Mouse (Mus musculus) liver, embryonic 14.5 days (tissue): ENCODE data around the gene Gatad2b. TPM values are rescaled to one million over a fixed set of nuclear protein-coding genes. Genes with fewer than 3 reads are reported as not detected.

Experiments
- ATAC-seq: fragments of 200-750 bp; cut with Nextera tagmentation; 2 replicates; pipeline ENCODE4 v1.8.0; 2017; ENCODE audit warnings: moderate number of reproducible peaks, mild to moderate bottlenecking, moderate library complexity; ENCODE audit not compliant: insufficient read depth
- DNase-seq, 3 experiments: peaks; one replicate each; pipeline ENCODE4 v3.0.0-alpha.2; 2012 to 2013; ENCODE audit warnings: low read depth in 3 of 3, low spot score in 3 of 3
- H3K27ac ChIP-seq: fragments of 300-500 bp; sonication (generic); 2 replicates; pipeline ENCODE4 v1.5.1; 2014; ENCODE audit warnings: moderate library complexity, mild to moderate bottlenecking, control low read depth, inconsistent platforms
- H3K27me3 ChIP-seq: fragments of 300-500 bp; sonication (generic); 2 replicates; pipeline ENCODE4 v1.6.1; 2014; ENCODE audit warnings: mild to moderate bottlenecking, low read length, moderate library complexity; ENCODE audit not compliant: control insufficient read depth, insufficient read depth
- H3K36me3 ChIP-seq: fragments of 300-500 bp; sonication (generic); replicated peaks from 2 replicates; pipeline ENCODE4 v1.6.1; 2014; ENCODE audit warnings: low read depth; ENCODE audit not compliant: control insufficient read depth, insufficient read depth
- H3K4me1 ChIP-seq, 2 experiments: fragments of 200-500 bp in 1 of 2; fragments of 300-500 bp in 1 of 2; sonication (generic) in 1 of 2; replicated peaks; 2 replicates each; pipeline ENCODE4 v1.6.1; 2012 to 2014; ENCODE audit warnings: antibody characterized with exemption in 1 of 2, inconsistent platforms in 1 of 2, low read length in 1 of 2; ENCODE audit not compliant: control insufficient read depth in 2 of 2, insufficient read depth in 2 of 2
- H3K4me2 ChIP-seq: fragments of 300-500 bp; sonication (generic); 2 replicates; pipeline ENCODE4 v1.6.1; 2014; ENCODE audit warnings: low read depth, mild to moderate bottlenecking, control low read depth, moderate library complexity
- H3K4me3 ChIP-seq, 2 experiments: fragments of 200-500 bp in 1 of 2; fragments of 300-500 bp in 1 of 2; sonication (generic) in 1 of 2; 2 replicates each; pipeline ENCODE4 v1.5.1; 2012 to 2014; ENCODE audit warnings: low read depth in 2 of 2, low read length in 2 of 2, mild to moderate bottlenecking in 2 of 2, control low read depth in 1 of 2, inconsistent platforms in 1 of 2, moderate library complexity in 1 of 2; ENCODE audit not compliant: insufficient read depth in 1 of 2
- H3K9ac ChIP-seq: fragments of 300-500 bp; sonication (generic); replicated peaks from 2 replicates; pipeline ENCODE4 v1.6.1; 2014; ENCODE audit warnings: mild to moderate bottlenecking, control low read depth, moderate library complexity
- H3K9me3 ChIP-seq: fragments of 300-500 bp; sonication (generic); 2 replicates; pipeline ENCODE4 v1.6.1; 2016; ENCODE audit warnings: low read length, mixed read lengths; ENCODE audit not compliant: control insufficient read depth
- CTCF ChIP-seq: IDR thresholded peaks from 2 replicates; pipeline ENCODE4 v1.5.1; 2016; ENCODE audit warnings: antibody characterized with exemption, low read depth, control low read depth
- EP300 ChIP-seq: IDR thresholded peaks from 2 replicates; pipeline ENCODE4 v1.6.1; 2016; ENCODE audit warnings: antibody characterized with exemption, low read depth
- WGBS: fragments of 180-500 bp; shearing (Covaris S2); extraction: QIAGEN DNeasy Blood & Tissue Kit; methylation state at CpG from one replicate; pipeline ENCODE4 v1.1.7; 2014; ENCODE audit not compliant: insufficient replicate concordance; 5-methylcytosine and 5-hydroxymethylcytosine counted together
- polyA plus RNA-seq, 2 experiments: library from polyadenylated mRNA; depleted of rRNA in 1 of 2; stranded (reverse) in 1 of 2; unstranded in 1 of 2; fragments of >200 nt; fragmentation: Nextera tagmentation in 1 of 2; extraction: Ambion mirVana in 1 of 2; gene quantifications; 2 replicates each; pipeline versions ENCODE4 v1.2.1 to v1.2.3; 2012 to 2014

The Gatad2b gene
- polyA plus RNA-seq, 2 experiments = 2.2 to 5.6 TPM

DNA sequence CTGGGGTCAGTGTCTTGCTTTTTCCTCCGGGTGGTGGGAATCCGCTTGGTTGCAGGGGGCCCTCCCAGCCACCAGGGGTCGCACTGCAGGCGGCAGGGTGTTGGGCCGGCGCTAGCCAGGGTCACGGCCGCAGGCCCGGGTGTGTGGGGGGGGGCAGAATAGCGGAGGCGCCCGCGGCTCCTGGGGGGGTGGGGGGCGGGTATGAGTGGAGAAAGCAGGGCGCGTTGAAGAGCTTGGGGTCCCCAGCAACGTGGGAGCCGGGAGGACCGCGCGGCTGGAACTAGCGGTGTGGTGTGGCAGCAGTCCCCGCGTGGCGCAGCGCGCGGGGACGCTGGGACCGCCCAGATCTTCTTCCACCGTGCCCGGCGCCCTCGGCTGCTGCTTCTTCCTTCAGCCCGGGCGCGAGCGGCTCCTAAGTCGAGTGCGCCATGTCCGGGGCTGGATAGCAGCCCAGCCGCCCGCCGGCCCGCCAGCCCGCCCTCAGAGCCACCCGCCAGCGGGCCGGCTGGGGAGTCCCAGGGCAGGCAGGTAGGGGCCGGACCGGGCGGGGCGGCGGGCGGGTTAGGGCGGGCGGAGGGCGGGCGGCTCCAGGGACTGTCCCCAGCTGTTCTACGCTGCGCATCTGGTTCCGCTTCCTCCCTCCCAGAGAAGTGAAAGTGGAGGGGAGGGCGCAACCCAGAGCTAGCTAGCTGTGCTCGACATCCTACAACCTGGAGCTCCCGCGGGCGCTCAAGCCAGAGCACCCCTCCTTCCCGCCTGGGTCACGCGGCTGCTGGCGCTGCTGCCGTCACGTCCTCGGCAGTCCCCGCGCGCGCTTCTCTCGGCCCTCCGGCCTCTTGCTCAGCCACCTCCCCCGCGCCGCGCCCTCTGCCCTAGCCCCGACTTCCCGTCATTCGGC lies 27.7 kb upstream of the Gatad2b start, which contains the start of gene Dennd4b:
Gene Dennd4b (plus strand): TSS at position 152 of the 898 bp plus-strand sequence.
- H3K27me3 ChIP-seq = no peaks in the 10 kb centered on the region
- TF ChIP-seq EP300 = no peak
- peak; percentile 96 for TF ChIP-seq CTCF
- H3K36me3 ChIP-seq = peaks cover 6% of the 10 kb centered on the region; the same call in 1 of the 2 replicates
- peak within 1 kb of the TSS; percentile 83 to 90 for H3K4me3 ChIP-seq
- H3K9ac ChIP-seq = peak within 1 kb of the TSS; percentile 78
- no peaks in the 10 kb centered on the region for H3K9me3 ChIP-seq
- WGBS = under 1% methylated on average over 81 of the region's 87 CpGs
- H3K27ac ChIP-seq = peak within 1 kb of the TSS; percentile 57
- peak within 1 kb of the TSS; percentile 99 for H3K4me2 ChIP-seq
- DNase-seq (peak; percentile 68 to 76 (median 69)), ATAC-seq (peak; percentile 94)
- peaks cover 6 to 23% of the 10 kb centered on the region in 2 experiments for H3K4me1 ChIP-seq

DNA sequence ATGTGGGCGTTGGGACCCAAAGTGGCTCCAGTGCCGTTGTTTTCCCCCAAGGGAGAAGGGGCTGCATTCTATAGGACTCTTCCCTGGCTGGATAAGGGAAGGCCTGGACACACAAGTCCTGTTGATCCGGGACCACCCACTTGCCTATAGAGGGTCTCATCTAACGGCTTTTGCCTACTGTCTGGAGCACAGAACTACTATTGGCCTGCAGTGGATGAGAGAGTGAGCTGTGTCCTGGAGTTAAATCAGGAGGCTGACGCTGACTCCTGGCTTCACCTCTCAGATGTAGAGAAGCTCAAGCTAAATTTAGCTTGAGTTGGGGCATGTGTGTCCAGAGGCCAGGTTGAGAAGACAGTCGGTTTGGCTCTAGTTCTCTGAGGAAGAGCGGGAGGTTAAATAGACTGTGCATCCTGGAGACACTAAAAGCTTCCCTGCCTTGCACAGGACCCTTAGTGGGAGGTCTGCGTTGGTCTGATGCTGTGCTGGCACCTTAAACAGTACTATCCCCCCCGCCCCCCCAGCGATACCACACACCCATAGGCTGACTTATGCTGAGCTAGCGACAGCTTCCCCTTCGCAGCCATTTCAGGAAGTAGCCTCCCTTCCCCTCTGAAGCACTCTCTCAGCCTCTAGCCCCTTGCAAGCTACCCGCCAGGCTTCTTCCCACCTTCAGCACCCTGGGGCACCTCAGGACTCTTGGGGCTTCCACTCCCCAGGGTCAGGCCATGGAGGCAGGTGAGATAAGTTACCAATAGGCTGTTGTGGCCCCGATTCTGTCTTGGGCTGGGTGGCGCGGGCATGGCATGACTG lies 26.8 kb upstream of the Gatad2b start:
- Histone ChIP-seq H3K36me3 (peaks cover 6% of the 10 kb centered on the region; the same call in 1 of the 2 replicates), H3K27me3 (no peaks in the 10 kb centered on the region), H3K4me3 (peak overlapping the region; percentile 83 to 90), H3K4me2 (peak overlapping the region; percentile 99), H3K9me3 (no peaks in the 10 kb centered on the region), H3K9ac (peak overlapping the region; percentile 78), H3K27ac (peak overlapping the region; percentile 57), H3K4me1 (peaks cover 6 to 23% of the 10 kb centered on the region in 2 experiments)
- TF ChIP-seq EP300 (no peak), CTCF (no peak)
- 7% methylated on average over 16 of the region's 16 CpGs for WGBS
- peak in 1 of 3 experiments; percentile 30 for DNase-seq
- ATAC-seq = peak; percentile 2; the same call in 1 of the 2 replicates

DNA sequence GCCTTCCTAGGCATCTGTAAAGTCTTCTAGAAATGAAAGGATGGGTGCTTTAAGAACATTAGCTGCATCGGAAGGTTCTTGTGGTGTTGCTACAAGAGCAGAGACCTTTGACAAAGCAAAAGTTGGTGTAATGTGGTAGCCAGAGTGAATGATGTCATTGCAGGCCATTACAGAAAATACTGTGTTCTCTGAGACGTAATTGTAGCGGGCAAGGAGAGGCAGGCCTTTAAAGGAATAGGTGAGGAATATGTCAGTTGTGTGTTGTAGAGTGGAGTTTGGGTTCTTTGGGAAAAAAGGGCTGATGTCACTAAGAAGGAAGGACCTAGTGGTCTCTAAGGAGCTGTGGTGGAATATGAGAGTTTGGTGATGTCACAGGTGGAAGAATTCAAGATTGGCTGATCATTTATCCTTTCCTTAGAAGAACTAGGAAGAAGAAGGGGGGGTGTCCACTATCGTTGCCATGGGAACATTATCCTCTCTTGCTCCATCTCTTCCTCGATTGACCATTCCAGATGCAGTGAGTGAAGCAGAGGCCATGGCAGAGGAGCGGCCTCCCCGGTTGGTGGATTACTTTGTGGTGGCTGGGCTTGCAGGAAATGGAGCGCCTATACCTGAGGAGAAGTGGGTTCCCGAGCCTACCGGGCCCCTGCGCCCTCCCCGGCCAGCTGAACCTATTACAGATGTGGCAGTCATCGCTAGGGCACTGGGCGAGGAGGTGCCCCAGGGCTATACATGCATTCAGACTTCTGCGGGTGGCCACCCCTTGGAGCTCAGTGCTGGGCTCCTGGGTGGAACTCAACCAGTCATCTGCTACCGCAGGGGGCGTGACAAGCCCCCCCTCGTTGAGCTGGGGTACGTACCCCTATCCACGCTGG lies 25.8 kb upstream of the Gatad2b start:
- TF ChIP-seq EP300 (no peak), CTCF (no peak)
- Histone ChIP-seq H3K27me3 (no peaks in the 10 kb centered on the region), H3K27ac (no peak overlapping the region), H3K36me3 (peaks cover 2% of the 10 kb centered on the region; the same call in 1 of the 2 replicates), H3K9ac (no peak overlapping the region; the same call in none of the 2 replicates), H3K4me1 (peaks cover 6 to 23% of the 10 kb centered on the region in 2 experiments), H3K4me3 (peak overlapping the region in 1 of 2 experiments; percentile 83; a peak in 2 of 4 replicates), H3K4me2 (peak overlapping the region; percentile 99), H3K9me3 (no peaks in the 10 kb centered on the region)
- DNase-seq (no peak), ATAC-seq (no peak)
- WGBS = 79% methylated on average over 20 of the region's 20 CpGs

DNA sequence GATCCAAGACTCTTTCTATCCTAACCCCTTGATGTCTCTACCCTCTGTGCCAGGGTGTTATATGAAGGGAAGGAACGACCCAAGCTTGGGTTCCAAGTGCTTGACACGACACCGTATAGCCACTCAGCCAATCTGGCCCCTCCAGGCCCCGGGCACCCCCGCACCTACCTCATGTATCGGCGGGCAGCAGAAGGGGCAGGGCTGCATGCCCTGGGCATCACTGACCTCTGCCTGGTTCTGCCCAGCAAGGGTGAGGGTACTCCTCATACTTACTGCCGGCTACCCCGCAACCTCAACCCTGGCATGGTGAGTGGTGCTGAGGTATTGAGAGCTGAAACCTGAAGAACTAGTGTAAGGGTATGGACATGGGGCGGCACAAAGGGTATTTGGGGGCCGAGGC lies 24.8 kb upstream of the Gatad2b start:
- WGBS = 87% methylated on average over 11 of the region's 11 CpGs
- TF ChIP-seq CTCF (no peak), EP300 (no peak)
- peaks cover 2% of the 10 kb centered on the region; the same call in 1 of the 2 replicates for H3K36me3 ChIP-seq
- no peaks in the 10 kb centered on the region for H3K27me3 ChIP-seq
- DNase-seq (no peak), ATAC-seq (no peak)
- peaks cover 6 to 23% of the 10 kb centered on the region in 2 experiments for H3K4me1 ChIP-seq
- H3K4me3 ChIP-seq = no peak overlapping the region
- no peak overlapping the region for H3K27ac ChIP-seq
- H3K4me2 ChIP-seq = no peak overlapping the region
- no peak overlapping the region for H3K9ac ChIP-seq
- no peaks in the 10 kb centered on the region for H3K9me3 ChIP-seq
